Mouse (Mus musculus) ES-E14 (cell line): ENCODE data around the gene Rag2.

Experiments used
- CHD2 ChIP-seq: IDR thresholded peaks from 2 replicates; pipeline ENCODE4 v1.6.1; 2014; ENCODE audit warnings: mild to moderate bottlenecking, low read depth, low read length, inconsistent platforms
- HCFC1 ChIP-seq: IDR thresholded peaks from 2 replicates; pipeline ENCODE4 v1.6.1; 2012; ENCODE audit warnings: low read length, inconsistent platforms, borderline replicate concordance; ENCODE audit not compliant: insufficient read depth
- ZNF384 ChIP-seq: IDR thresholded peaks from 2 replicates; pipeline ENCODE4 v1.6.1; 2012; ENCODE audit warnings: low read depth, low read length, inconsistent platforms

GRCm38 (mm10) chr2:101580428-101580827 is 44.1 kb upstream of the Rag2 start:
- TF ChIP-seq HCFC1 (no peak), ZNF384 (no peak), CHD2 (no peak)
